Mouse (Mus musculus): ENCODE measurements around the gene Stradb. TPM values are rescaled to one million over a fixed set of nuclear protein-coding genes. Genes with fewer than 3 reads are reported as not detected.

The Stradb gene
- polyA plus RNA-seq, 1 experiment from 2014 or later, result 22.3 TPM

GRCm38 (mm10) chr1:58971097-58971496, 2.2 kb upstream of the Stradb start:
- H3K4me3 ChIP-seq (replicated peaks; ENCODE audit: low read depth, low read length), result no peak overlapping the region
- 89% methylated on average over 6 of the region's 6 CpGs for WGBS
- DNase-seq (ENCODE audit: low spot score) (no peak), ATAC-seq (replicated peaks; ENCODE audit: low FRiP score, low read depth) (no peak)
- H3K27ac ChIP-seq, result no peak overlapping the region
- H3K36me3 ChIP-seq (ENCODE audit: insufficient read depth, low read length), result no peaks in the 10 kb centered on the region
- no peak overlapping the region for H3K9ac ChIP-seq (ENCODE audit: low read depth, low read length)
- H3K9me3 ChIP-seq (replicated peaks; ENCODE audit: low read length), result no peaks in the 10 kb centered on the region
- no peak for TF ChIP-seq CTCF (IDR thresholded peaks at IDR 0.05; ENCODE audit: low read depth)
- no peaks in the 10 kb centered on the region for H3K27me3 ChIP-seq (ENCODE audit: insufficient read depth, low read length)
- peak overlapping the region; percentile 80; the same call in 1 of the 2 replicates for H3K4me2 ChIP-seq (ENCODE audit: low read length)
- H3K4me1 ChIP-seq (replicated peaks; ENCODE audit: insufficient read depth, low read length), result peaks cover 12% of the 10 kb centered on the region

- ATAC-seq (replicated peaks; ENCODE audit: low FRiP score, low read depth), result peak; percentile 9; the same call in 1 of the 2 replicates
- no peaks in the 10 kb centered on the region for H3K27me3 ChIP-seq (ENCODE audit: insufficient read depth, low read length)
- WGBS, result under 1% methylated on average over 28 of the region's 28 CpGs
Observed at GRCm38 (mm10) chr1:58972851-58973365, 414 bp upstream of the Stradb start.

GRCm38 (mm10) chr1:58982276-58982675, 9.0 kb downstream of the Stradb start:
- no peak for TF ChIP-seq CTCF (IDR thresholded peaks at IDR 0.05; ENCODE audit: low read depth)
- H3K4me3 ChIP-seq (replicated peaks; ENCODE audit: low read depth, low read length), result no peak overlapping the region
- no peaks in the 10 kb centered on the region for H3K4me1 ChIP-seq (replicated peaks; ENCODE audit: insufficient read depth, low read length)
- no peak overlapping the region for H3K4me2 ChIP-seq (ENCODE audit: low read length)
- no peak for DNase-seq (ENCODE audit: low spot score)
- ATAC-seq (replicated peaks; ENCODE audit: low FRiP score, low read depth), result no peak
- 83% methylated on average over 3 of the region's 3 CpGs for WGBS
- H3K9ac ChIP-seq (ENCODE audit: low read depth, low read length), result no peak overlapping the region
- no peak overlapping the region for H3K27ac ChIP-seq
- peaks cover 15% of the 10 kb centered on the region for H3K36me3 ChIP-seq (ENCODE audit: insufficient read depth, low read length)
- H3K9me3 ChIP-seq (replicated peaks; ENCODE audit: low read length), result no peaks in the 10 kb centered on the region
- H3K27me3 ChIP-seq (ENCODE audit: insufficient read depth, low read length), result no peaks in the 10 kb centered on the region

More at GRCm38 (mm10) chr1:58972851-58973365, 414 bp upstream of the Stradb start:
- peaks cover 12% of the 10 kb centered on the region for H3K4me1 ChIP-seq (replicated peaks; ENCODE audit: insufficient read depth, low read length)
- TF ChIP-seq CTCF (IDR thresholded peaks at IDR 0.05; ENCODE audit: low read depth), result no peak
- H3K27ac ChIP-seq, result peak overlapping the region; percentile 97
- H3K36me3 ChIP-seq (ENCODE audit: insufficient read depth, low read length), result no peaks in the 10 kb centered on the region
- peak overlapping the region; percentile 94 for H3K4me3 ChIP-seq (replicated peaks; ENCODE audit: low read depth, low read length)
- no peaks in the 10 kb centered on the region for H3K9me3 ChIP-seq (replicated peaks; ENCODE audit: low read length)
- H3K4me2 ChIP-seq (ENCODE audit: low read length), result peak overlapping the region; percentile 80
- no peak for DNase-seq (ENCODE audit: low spot score)
- peak overlapping the region; percentile 88 for H3K9ac ChIP-seq (ENCODE audit: low read depth, low read length)

GRCm38 (mm10) chr1:58984586-58984985, 11.3 kb downstream of the Stradb start:
- no peak for TF ChIP-seq CTCF (IDR thresholded peaks at IDR 0.05; ENCODE audit: low read depth)
- ATAC-seq (replicated peaks; ENCODE audit: low FRiP score, low read depth), result no peak
- Histone ChIP-seq H3K9ac (ENCODE audit: low read depth, low read length) (no peak overlapping the region), H3K27ac (no peak overlapping the region), H3K4me2 (ENCODE audit: low read length) (no peak overlapping the region), H3K4me1 (replicated peaks; ENCODE audit: insufficient read depth, low read length) (no peaks in the 10 kb centered on the region), H3K27me3 (ENCODE audit: insufficient read depth, low read length) (no peaks in the 10 kb centered on the region), H3K36me3 (ENCODE audit: insufficient read depth, low read length) (peaks cover 25% of the 10 kb centered on the region), H3K4me3 (replicated peaks; ENCODE audit: low read depth, low read length) (no peak overlapping the region), H3K9me3 (replicated peaks; ENCODE audit: low read length) (no peaks in the 10 kb centered on the region)
- WGBS, result 81% methylated on average over 5 of the region's 5 CpGs
- no peak for DNase-seq (ENCODE audit: low spot score)

GRCm38 (mm10) chr1:58993144-58993543, 19.8 kb downstream of the Stradb start:
- Histone ChIP-seq H3K4me3 (replicated peaks; ENCODE audit: low read depth, low read length) (no peak overlapping the region), H3K36me3 (ENCODE audit: insufficient read depth, low read length) (peaks cover 27% of the 10 kb centered on the region), H3K27ac (no peak overlapping the region), H3K27me3 (ENCODE audit: insufficient read depth, low read length) (no peaks in the 10 kb centered on the region), H3K4me1 (replicated peaks; ENCODE audit: insufficient read depth, low read length) (no peaks in the 10 kb centered on the region), H3K4me2 (ENCODE audit: low read length) (no peak overlapping the region), H3K9ac (ENCODE audit: low read depth, low read length) (no peak overlapping the region), H3K9me3 (replicated peaks; ENCODE audit: low read length) (no peaks in the 10 kb centered on the region)
- WGBS, result 83% methylated on average over 7 of the region's 7 CpGs
- no peak for ATAC-seq (replicated peaks; ENCODE audit: low FRiP score, low read depth)
- DNase-seq (ENCODE audit: low spot score), result no peak
- TF ChIP-seq CTCF (IDR thresholded peaks at IDR 0.05; ENCODE audit: low read depth), result no peak

GRCm38 (mm10) chr1:58993723-58994122, 20.4 kb downstream of the Stradb start:
- H3K4me3 ChIP-seq (replicated peaks; ENCODE audit: low read depth, low read length), result no peak overlapping the region
- WGBS, result 25% methylated on average over 1 of the region's 1 CpGs
- H3K4me1 ChIP-seq (replicated peaks; ENCODE audit: insufficient read depth, low read length), result no peaks in the 10 kb centered on the region
- H3K27ac ChIP-seq, result no peak overlapping the region
- no peaks in the 10 kb centered on the region for H3K27me3 ChIP-seq (ENCODE audit: insufficient read depth, low read length)
- H3K4me2 ChIP-seq (ENCODE audit: low read length), result no peak overlapping the region
- ATAC-seq (replicated peaks; ENCODE audit: low FRiP score, low read depth) (no peak), DNase-seq (ENCODE audit: low spot score) (peak; percentile 59)
- peaks cover 22% of the 10 kb centered on the region for H3K36me3 ChIP-seq (ENCODE audit: insufficient read depth, low read length)
- H3K9ac ChIP-seq (ENCODE audit: low read depth, low read length), result no peak overlapping the region
- TF ChIP-seq CTCF (IDR thresholded peaks at IDR 0.05; ENCODE audit: low read depth), result peak; percentile 58
- no peaks in the 10 kb centered on the region for H3K9me3 ChIP-seq (replicated peaks; ENCODE audit: low read length)

- WGBS, result 87% methylated on average over 5 of the region's 5 CpGs
- Histone ChIP-seq H3K9me3 (replicated peaks; ENCODE audit: low read length) (no peaks in the 10 kb centered on the region), H3K27ac (no peak overlapping the region), H3K9ac (ENCODE audit: low read depth, low read length) (no peak overlapping the region), H3K4me3 (replicated peaks; ENCODE audit: low read depth, low read length) (no peak overlapping the region), H3K4me1 (replicated peaks; ENCODE audit: insufficient read depth, low read length) (no peaks in the 10 kb centered on the region), H3K36me3 (ENCODE audit: insufficient read depth, low read length) (peaks cover 18% of the 10 kb centered on the region), H3K4me2 (ENCODE audit: low read length) (no peak overlapping the region), H3K27me3 (ENCODE audit: insufficient read depth, low read length) (no peaks in the 10 kb centered on the region)
- no peak for TF ChIP-seq CTCF (IDR thresholded peaks at IDR 0.05; ENCODE audit: low read depth)
- ATAC-seq (replicated peaks; ENCODE audit: low FRiP score, low read depth) (no peak), DNase-seq (ENCODE audit: low spot score) (no peak)
Observed at GRCm38 (mm10) chr1:58995313-58995712, 22.0 kb downstream of the Stradb start.
